Mouse (Mus musculus): ENCODE measurements around the gene Rassf8.

- TF ChIP-seq CTCF (IDR thresholded peaks at IDR 0.05; ENCODE audit: control insufficient read depth, insufficient read depth, insufficient replicate concordance, low read depth, low read length) = no peak
- TF ChIP-seq POLR2A (IDR thresholded peaks at IDR 0.05; ENCODE audit: control insufficient read depth, low read depth, low read length) = no peak
Measured at GRCm38 (mm10) chr6:145851956-145852355, 105.4 kb downstream of the Rassf8 start.

Data from testis, adult 2 months (tissue).